Mouse (Mus musculus) forebrain, embryonic 15.5 days (tissue): ENCODE measurements around the gene Gal3st2. TPM values are rescaled to one million over a fixed set of nuclear protein-coding genes. Genes with fewer than 3 reads are reported as not detected.
"Not testable (repeated sequence)": the region's sequence is repeated elsewhere in the genome, so short reads cannot be mapped to it uniquely, and the experiment has no call there.

Experiments
- ATAC-seq: fragments of 200-750 bp; cut with Nextera tagmentation; replicated peaks from 2 replicates; pipeline ENCODE4 v1.8.0; 2017; ENCODE audit warnings: mild to moderate bottlenecking, moderate TSS enrichment, moderate library complexity
- H3K27ac ChIP-seq: fragments of 300-500 bp; sonication (generic); replicated peaks from 2 replicates; pipeline ENCODE4 v1.5.1; 2015; ENCODE audit warnings: mild to moderate bottlenecking, inconsistent platforms
- H3K27me3 ChIP-seq: fragments of 300-500 bp; sonication (generic); 2 replicates; pipeline ENCODE4 v1.6.1; 2015; ENCODE audit warnings: inconsistent platforms
- H3K36me3 ChIP-seq: fragments of 300-500 bp; sonication (generic); 2 replicates; pipeline ENCODE4 v1.6.1; 2015; ENCODE audit warnings: mild to moderate bottlenecking, inconsistent platforms
- H3K4me1 ChIP-seq: fragments of 300-500 bp; sonication (generic); 2 replicates; pipeline ENCODE4 v1.6.1; 2015; ENCODE audit warnings: inconsistent platforms
- H3K4me2 ChIP-seq: fragments of 300-500 bp; sonication (generic); replicated peaks from 2 replicates; pipeline ENCODE4 v1.6.1; 2015; ENCODE audit warnings: mild to moderate bottlenecking, inconsistent platforms
- H3K4me3 ChIP-seq: fragments of 300-500 bp; sonication (generic); 2 replicates; pipeline ENCODE4 v1.5.1; 2015; ENCODE audit warnings: mild to moderate bottlenecking, inconsistent platforms
- H3K9ac ChIP-seq: fragments of 300-500 bp; sonication (generic); replicated peaks from 2 replicates; pipeline ENCODE4 v1.6.1; 2015; ENCODE audit warnings: mild to moderate bottlenecking, inconsistent platforms
- H3K9me3 ChIP-seq: fragments of 300-500 bp; sonication (generic); 2 replicates; pipeline ENCODE4 v1.6.1; 2016; ENCODE audit warnings: inconsistent platforms
- WGBS: fragments of 180-500 bp; shearing (Covaris S2); methylation state at CpG from one replicate; pipeline ENCODE4 v1.1.7; 2015; ENCODE audit warnings: mixed read lengths; 5-methylcytosine and 5-hydroxymethylcytosine counted together
- polyA plus RNA-seq: library from polyadenylated mRNA; unstranded; fragments of >200 nt; fragmentation: Nextera tagmentation; extraction: Ambion mirVana; gene quantifications from 2 replicates; pipeline ENCODE4 v1.2.1, GENCODE M21; 2015

Gal3st2 gene
- polyA plus RNA-seq, 1 experiment from 2014 or later, result not detected

DNA sequence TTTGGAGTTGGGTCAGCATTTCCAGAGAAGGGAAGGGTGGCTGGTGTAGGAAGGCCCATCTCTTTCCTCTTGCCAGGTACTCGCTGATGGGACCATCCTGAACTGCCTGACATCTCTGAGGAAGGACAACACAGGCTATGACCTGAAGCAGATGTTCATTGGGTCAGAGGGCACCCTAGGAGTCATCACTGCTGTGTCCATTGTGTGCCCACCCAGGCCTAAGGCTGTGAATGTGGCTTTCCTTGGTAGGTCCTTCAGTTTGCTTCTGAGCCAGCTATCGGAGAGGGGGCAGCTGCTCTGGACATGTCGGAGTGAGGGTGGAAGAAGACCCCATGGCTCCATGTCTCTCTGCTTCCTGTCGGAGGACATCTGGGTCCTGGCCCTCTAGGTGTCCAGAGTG, 25.9 kb upstream of the Gal3st2 start:
- Histone ChIP-seq H3K4me1 (no peaks in the 10 kb centered on the region), H3K9ac (no peak overlapping the region), H3K4me2 (no peak overlapping the region), H3K27ac (no peak overlapping the region), H3K9me3 (no peaks in the 10 kb centered on the region), H3K27me3 (no peaks in the 10 kb centered on the region), H3K4me3 (no peak overlapping the region), H3K36me3 (peaks cover 7% of the 10 kb centered on the region; the same call in 1 of the 2 replicates)
- 95% methylated on average over 4 of the region's 4 CpGs for WGBS
- no peak for ATAC-seq

DNA sequence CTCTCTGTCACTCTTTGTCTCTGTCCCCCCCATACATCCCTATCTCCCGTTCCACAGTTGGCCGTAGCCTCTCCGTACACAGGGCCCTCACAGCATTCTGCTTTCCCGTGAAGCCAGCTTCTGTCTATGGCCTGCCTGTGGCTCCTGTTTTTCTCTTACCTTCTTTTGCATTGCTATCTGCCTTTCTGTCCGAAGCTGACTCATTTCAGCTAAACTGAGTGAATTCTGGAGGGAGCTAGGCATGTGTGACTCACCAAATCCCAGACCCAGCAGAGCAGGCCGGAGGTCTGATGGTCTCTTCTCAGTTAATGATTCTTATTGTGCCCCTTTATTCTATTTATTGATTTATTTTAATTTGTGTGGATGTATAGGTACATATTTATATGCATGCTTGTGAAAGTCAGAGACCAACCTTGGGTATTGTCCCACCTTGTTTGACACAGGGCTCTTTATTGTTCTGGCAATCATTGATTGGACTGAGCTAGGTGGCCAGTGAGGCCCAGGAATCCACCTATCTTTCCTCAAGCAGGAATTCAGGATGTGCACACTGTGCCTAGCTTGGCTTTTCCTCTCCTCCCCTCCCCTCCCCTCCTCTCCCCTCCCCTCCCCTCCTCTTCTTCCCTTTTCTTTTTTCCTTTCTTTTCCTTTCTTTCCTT, 25.1 kb upstream of the Gal3st2 start:
- no peak overlapping the region for H3K4me3 ChIP-seq
- no peak for ATAC-seq
- WGBS, result 93% methylated on average over 6 of the region's 6 CpGs

DNA sequence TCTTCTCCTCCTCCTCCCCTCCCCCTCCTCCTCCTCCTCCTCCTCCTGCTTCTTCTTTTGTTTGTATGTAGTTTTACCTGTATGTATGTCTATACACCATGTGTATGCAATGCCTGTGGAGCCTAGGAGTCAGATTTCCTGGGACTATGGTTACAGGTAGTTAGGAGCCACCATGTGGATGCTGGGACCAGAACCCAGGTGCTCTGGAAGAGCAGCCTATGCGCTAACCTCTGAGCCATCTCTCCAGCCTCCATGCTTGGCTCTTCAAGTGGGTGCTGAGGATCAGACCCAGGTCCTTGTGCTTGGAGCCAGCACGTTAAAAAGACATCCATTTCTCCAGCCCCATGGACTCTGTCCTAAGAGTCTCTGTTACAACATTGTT, 24.6 kb upstream of the Gal3st2 start:
- 92% methylated on average over 2 of the region's 2 CpGs for WGBS
- H3K9me3 ChIP-seq, result no peaks in the 10 kb centered on the region
- H3K4me1 ChIP-seq, result no peaks in the 10 kb centered on the region
- no peak overlapping the region for H3K4me3 ChIP-seq
- H3K27ac ChIP-seq, result no peak overlapping the region
- H3K9ac ChIP-seq, result no peak overlapping the region
- no peak overlapping the region for H3K4me2 ChIP-seq
- H3K36me3 ChIP-seq, result peaks cover 7% of the 10 kb centered on the region; the same call in 1 of the 2 replicates
- no peak for ATAC-seq
- H3K27me3 ChIP-seq, result no peaks in the 10 kb centered on the region

More for the DNA sequence above, 25.1 kb upstream of the Gal3st2 start:
- Histone ChIP-seq H3K9ac (no peak overlapping the region), H3K36me3 (peaks cover 7% of the 10 kb centered on the region; the same call in 1 of the 2 replicates), H3K9me3 (no peaks in the 10 kb centered on the region), H3K4me1 (no peaks in the 10 kb centered on the region), H3K27ac (no peak overlapping the region), H3K4me2 (no peak overlapping the region), H3K27me3 (no peaks in the 10 kb centered on the region)

DNA sequence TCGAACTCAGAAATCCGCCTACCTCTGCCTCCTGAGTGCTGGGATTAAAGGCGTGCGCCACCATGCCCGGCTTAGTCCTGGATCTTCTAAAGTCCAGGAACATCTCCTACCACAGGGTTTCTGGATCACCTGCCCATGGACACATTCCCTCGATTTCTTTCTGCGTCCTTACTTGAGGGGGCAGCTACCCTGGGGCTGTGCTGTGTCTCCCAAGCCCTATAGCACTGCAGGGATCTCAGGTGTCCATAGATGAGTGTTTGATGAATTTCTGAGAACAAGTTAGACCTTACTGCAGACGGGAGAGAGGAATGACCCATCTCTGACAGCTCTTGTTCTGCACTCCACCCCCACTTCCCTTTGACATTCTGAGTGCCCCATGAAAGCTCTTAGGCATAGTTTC, 23.8 kb upstream of the Gal3st2 start:
- no peak overlapping the region for H3K9ac ChIP-seq
- peaks cover 7% of the 10 kb centered on the region; the same call in 1 of the 2 replicates for H3K36me3 ChIP-seq
- no peak for ATAC-seq
- H3K4me3 ChIP-seq, result no peak overlapping the region
- no peaks in the 10 kb centered on the region for H3K27me3 ChIP-seq
- no peak overlapping the region for H3K4me2 ChIP-seq
- H3K4me1 ChIP-seq, result no peaks in the 10 kb centered on the region
- 94% methylated on average over 8 of the region's 8 CpGs for WGBS
- no peak overlapping the region for H3K27ac ChIP-seq
- no peaks in the 10 kb centered on the region for H3K9me3 ChIP-seq

DNA sequence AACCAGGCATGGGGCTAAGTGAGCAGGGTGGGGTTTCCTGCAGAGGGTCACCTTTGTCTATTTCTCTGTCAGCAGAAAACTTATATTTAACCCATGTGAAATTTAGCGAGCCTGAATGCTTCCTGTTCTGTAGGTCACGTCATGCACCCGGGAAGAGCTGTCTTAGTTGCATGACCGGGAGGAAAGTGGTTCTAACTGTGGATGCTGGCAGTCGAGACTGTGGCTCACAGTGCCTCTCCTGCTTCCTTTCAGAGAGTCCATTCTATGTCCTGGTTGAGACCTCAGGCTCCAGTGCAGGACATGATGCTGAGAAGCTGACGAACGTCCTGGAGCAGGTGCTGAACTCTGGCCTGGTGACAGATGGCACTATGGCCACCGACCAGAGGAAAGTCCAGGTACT, 22.5 kb upstream of the Gal3st2 start:
- not testable (repeated sequence) for H3K4me1 ChIP-seq, H3K9ac ChIP-seq, H3K4me2 ChIP-seq, H3K4me3 ChIP-seq, H3K36me3 ChIP-seq, H3K27me3 ChIP-seq, H3K9me3 ChIP-seq, ATAC-seq, H3K27ac ChIP-seq
- 86% methylated on average over 8 of the region's 8 CpGs for WGBS

DNA sequence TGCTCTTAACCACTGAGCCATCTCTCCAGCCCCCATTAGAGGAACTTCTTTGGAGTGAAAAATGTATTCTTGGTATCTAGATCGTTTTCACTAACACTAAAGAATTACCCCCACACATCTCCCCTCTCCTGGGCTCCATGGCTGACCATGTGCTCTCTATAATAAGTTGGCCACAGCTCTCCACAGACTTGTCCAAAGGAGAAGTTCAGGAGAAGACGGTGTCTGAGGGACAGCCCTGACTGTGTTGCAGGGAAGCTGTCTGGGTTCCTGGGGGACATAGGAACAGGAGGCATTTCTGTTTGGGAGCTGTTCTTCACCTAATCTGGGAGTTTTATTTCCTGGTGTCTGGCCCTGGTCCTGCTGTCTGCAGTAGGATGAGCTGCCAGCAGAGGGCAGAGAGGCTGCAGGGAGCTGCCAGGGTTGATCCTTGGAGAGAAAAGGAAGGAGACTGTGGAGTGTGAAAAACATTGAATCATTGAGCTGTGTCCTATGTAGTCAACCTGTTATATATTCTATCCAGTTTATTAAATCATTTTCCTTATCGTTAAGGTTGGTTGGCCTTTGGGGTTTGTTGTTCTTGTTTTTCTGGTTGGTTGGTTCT, 15.2 kb upstream of the Gal3st2 start:
- H3K9me3 ChIP-seq, H3K36me3 ChIP-seq, H3K27me3 ChIP-seq, H3K4me2 ChIP-seq, H3K4me3 ChIP-seq, H3K9ac ChIP-seq, H3K27ac ChIP-seq, H3K4me1 ChIP-seq: not testable (repeated sequence)
- WGBS, result 97% methylated on average over 2 of the region's 3 CpGs
- peak; percentile 81; the same call in 1 of the 2 replicates for ATAC-seq

DNA sequence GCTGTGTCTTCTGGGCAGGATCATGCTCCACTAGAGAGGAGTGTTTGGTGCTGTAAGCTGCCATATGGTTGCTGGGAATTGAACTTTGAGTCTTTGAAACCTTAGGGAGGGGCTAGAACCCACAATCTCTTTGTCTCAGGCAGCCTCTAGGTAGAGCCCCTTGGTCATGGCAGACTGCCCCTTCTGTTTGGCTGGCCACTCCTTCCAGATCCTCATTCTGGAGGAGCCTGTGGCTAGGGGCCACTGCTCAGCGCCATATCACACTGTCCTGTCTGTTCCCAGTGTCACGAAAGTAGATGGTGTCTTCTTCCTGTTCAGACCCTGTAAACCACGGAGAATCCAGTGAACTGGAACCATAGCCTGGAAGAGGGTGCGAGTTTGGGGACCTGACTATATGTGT, 5.3 kb upstream of the Gal3st2 start:
- not testable (repeated sequence) for H3K9ac ChIP-seq, H3K4me1 ChIP-seq, H3K4me3 ChIP-seq, H3K27ac ChIP-seq, H3K9me3 ChIP-seq, H3K27me3 ChIP-seq, H3K36me3 ChIP-seq, ATAC-seq, H3K4me2 ChIP-seq
- WGBS, result 83% methylated on average over 4 of the region's 4 CpGs

DNA sequence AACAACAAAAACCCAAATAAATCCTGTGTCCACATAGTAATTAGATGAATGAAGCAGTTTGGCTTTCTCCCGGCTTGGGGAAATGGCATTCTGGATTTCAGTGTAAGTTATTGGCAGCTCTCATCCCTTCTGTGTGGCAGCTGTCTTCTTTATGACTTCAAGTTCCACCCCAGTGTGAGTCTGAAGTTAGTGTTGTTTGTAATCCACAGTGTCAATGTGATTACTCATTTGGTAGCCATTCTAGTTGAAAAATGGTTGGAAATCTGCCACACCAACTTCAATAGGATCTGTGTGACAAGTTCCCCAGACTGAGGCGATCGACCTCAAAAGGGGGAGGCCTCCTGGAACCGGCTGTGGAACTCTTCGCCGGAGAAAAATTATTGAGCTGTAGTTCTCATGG, 3.7 kb upstream of the Gal3st2 start:
- Histone ChIP-seq H3K4me3 (no peak overlapping the region), H3K36me3 (no peaks in the 10 kb centered on the region), H3K4me2 (no peak overlapping the region), H3K27me3 (no peaks in the 10 kb centered on the region), H3K4me1 (no peaks in the 10 kb centered on the region), H3K9me3 (no peaks in the 10 kb centered on the region), H3K9ac (no peak overlapping the region), H3K27ac (no peak overlapping the region)
- WGBS, result 37% methylated on average over 6 of the region's 6 CpGs
- ATAC-seq, result 0 out of 2 replicates have a peak, but pooled peaks have one; percentile 43

DNA sequence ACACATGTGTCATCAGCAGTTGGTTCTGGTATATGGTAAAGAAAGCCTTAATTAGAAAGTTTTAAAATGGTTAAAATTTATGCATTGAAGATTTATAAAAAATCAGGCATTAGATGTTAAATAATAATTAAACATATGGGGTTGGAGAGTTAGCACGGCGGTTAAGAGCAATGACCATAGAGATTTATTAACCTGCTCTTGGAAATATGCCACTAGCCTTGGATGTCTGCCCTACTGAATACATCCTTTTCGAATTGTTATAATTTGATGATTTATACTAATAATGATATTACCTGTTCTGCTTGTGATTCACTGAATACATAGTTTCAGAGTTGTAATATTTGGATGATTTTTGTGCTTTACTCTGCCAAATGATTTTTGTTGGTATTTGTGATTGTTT, 3.1 kb upstream of the Gal3st2 start:
- H3K4me2 ChIP-seq, result no peak overlapping the region
- WGBS, result 74% methylated on average over 3 of the region's 3 CpGs
- no peak for ATAC-seq

DNA sequence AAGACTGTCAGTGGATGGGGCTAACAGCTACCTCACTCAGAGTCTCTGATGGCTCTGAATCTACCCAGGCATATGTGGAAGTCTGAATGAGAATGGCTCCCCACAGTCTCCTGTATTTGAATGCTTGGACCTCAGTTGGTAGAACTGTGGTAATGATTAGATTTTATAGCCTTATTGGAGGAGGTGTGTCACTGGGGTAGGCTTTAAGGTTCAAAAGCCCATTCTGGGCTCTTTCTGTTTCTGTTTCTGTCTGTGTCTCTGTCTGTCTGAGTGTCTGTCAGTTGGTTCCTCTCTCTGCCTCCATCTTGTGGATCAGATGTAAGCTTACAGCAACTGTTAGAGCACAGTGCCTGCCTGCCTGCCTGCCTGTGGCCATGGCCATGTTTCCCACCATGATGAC, 1.5 kb upstream of the Gal3st2 start:
- no peaks in the 10 kb centered on the region for H3K4me1 ChIP-seq
- H3K36me3 ChIP-seq, result no peaks in the 10 kb centered on the region
- no peak overlapping the region for H3K27ac ChIP-seq
- no peaks in the 10 kb centered on the region for H3K9me3 ChIP-seq
- H3K9ac ChIP-seq, result no peak overlapping the region
- no peak for ATAC-seq
- H3K4me3 ChIP-seq, result no peak overlapping the region
- H3K27me3 ChIP-seq, result no peaks in the 10 kb centered on the region
- no peak overlapping the region for H3K4me2 ChIP-seq

More for the DNA sequence above, 3.1 kb upstream of the Gal3st2 start:
- no peak overlapping the region for H3K9ac ChIP-seq
- H3K27me3 ChIP-seq, result no peaks in the 10 kb centered on the region
- no peaks in the 10 kb centered on the region for H3K9me3 ChIP-seq
- H3K4me1 ChIP-seq, result no peaks in the 10 kb centered on the region
- no peak overlapping the region for H3K4me3 ChIP-seq
- no peaks in the 10 kb centered on the region for H3K36me3 ChIP-seq
- H3K27ac ChIP-seq, result no peak overlapping the region

DNA sequence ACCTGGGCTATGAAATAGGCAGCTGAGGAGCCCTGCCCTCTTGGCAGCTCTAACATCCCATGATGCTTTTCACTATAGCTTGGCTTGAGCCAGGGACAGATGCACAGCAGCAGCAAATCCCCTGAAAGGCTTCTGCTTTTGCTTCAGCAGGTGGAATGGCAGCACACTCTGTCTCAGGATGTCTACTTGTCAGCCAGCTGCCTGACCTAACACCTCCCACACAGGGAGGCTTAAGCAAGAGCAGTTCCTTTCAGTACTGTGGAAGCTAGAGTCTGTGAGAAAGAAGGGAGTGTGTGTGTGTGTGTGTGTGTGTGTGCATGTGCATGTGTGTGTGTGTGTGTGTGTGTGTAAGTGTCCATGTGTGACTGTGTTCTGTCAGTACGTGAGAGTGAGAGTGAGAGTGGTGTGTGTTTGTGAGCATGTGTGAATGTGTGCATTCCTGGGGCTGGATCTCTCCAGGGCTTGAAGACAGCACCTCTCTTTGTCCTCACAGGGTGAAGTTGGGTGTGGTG, 10.5 kb downstream of the Gal3st2 start:
- H3K4me2 ChIP-seq, H3K9me3 ChIP-seq, H3K27ac ChIP-seq, ATAC-seq, H3K4me1 ChIP-seq, H3K9ac ChIP-seq, H3K4me3 ChIP-seq, H3K27me3 ChIP-seq, H3K36me3 ChIP-seq: not testable (repeated sequence)
- WGBS, result 43% methylated on average over 1 of the region's 1 CpGs

DNA sequence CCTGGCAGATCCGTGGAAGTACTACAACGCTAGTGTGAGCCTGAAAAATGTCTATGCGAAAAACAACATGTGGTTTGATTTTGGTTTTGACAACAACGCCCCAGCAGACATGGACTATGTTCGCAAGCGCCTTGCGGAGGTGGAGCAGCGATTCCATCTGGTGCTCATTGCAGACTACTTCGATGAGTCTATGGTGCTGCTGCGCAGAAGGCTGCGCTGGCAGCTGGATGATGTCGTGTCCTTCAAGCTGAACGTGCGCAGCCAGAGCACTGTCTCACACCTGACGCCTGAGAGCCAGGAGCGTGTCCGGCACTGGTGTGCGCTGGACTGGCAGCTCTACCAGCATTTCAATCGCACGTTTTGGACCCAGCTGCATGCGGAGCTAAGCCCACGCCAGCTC, 13.3 kb downstream of the Gal3st2 start:
- not testable (repeated sequence) for H3K9me3 ChIP-seq, H3K9ac ChIP-seq, H3K27me3 ChIP-seq, ATAC-seq, H3K4me2 ChIP-seq, H3K4me1 ChIP-seq, H3K27ac ChIP-seq, H3K36me3 ChIP-seq, H3K4me3 ChIP-seq
- WGBS, result 89% methylated on average over 16 of the region's 22 CpGs

DNA sequence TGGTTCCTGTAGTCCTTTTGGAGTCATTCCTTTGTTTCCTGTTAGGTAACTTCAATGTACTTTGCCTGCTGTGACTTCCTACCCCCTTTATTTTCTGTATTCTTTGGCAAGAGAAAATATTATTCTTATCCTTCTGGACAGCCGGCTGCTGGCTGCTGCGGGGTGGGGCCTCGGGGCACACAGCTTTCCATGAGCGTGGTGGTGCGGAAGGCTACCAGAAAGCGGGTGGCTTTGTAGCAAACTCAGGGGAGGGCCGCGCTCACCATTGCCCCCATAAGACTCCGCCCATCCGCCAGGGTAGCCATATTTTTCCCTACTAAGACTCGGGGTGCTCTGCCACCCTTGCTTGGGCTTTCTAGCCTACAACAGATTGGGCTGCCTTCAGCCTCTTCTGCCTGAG, 20.7 kb downstream of the Gal3st2 start:
- H3K9ac ChIP-seq, H3K9me3 ChIP-seq, H3K4me1 ChIP-seq, H3K4me2 ChIP-seq, H3K27ac ChIP-seq, H3K4me3 ChIP-seq, H3K36me3 ChIP-seq, H3K27me3 ChIP-seq, ATAC-seq: not testable (repeated sequence)
- no CpG with 5 or more reads among the region's 11 CpGs for WGBS
